Mouse (Mus musculus) embryonic facial prominence, embryonic 11.5 days (tissue): ENCODE results near the gene Ptpn12. TPM values are rescaled to one million over a fixed set of nuclear protein-coding genes. Genes with fewer than 3 reads are reported as not detected.

Experiments
- ATAC-seq: fragments of 200-750 bp; cut with Nextera tagmentation; replicated peaks from 2 replicates; pipeline ENCODE4 v1.8.0; 2017; ENCODE audit warnings: low read depth; ENCODE audit not compliant: insufficient number of reproducible peaks, low FRiP score, low TSS enrichment
- DNase-seq: peaks from one replicate; pipeline ENCODE4 v3.0.0-alpha.2; 2015; ENCODE audit warnings: low spot score
- H3K27ac ChIP-seq: fragments of 300-500 bp; sonication (generic); replicated peaks from 2 replicates; pipeline ENCODE4 v1.5.1; 2014; ENCODE audit warnings: mild to moderate bottlenecking, low read depth, low read length, control low read depth
- H3K27me3 ChIP-seq: fragments of 300-500 bp; sonication (generic); 2 replicates; pipeline ENCODE4 v1.6.1; 2014; ENCODE audit warnings: mild to moderate bottlenecking, low read length, moderate library complexity, mixed read lengths; ENCODE audit not compliant: control insufficient read depth, insufficient read depth
- H3K36me3 ChIP-seq: fragments of 300-500 bp; sonication (generic); replicated peaks from 2 replicates; pipeline ENCODE4 v1.6.1; 2014; ENCODE audit warnings: low read depth, mild to moderate bottlenecking, low read length, moderate library complexity, mixed read lengths; ENCODE audit not compliant: control insufficient read depth, insufficient read depth
- H3K4me1 ChIP-seq: fragments of 300-500 bp; sonication (generic); 2 replicates; pipeline ENCODE4 v1.6.1; 2014; ENCODE audit warnings: low read length, mixed read lengths; ENCODE audit not compliant: control insufficient read depth, insufficient read depth
- H3K4me2 ChIP-seq: fragments of 300-500 bp; sonication (generic); 2 replicates; pipeline ENCODE4 v1.6.1; 2014; ENCODE audit warnings: low read depth, mild to moderate bottlenecking, control low read depth, low read length, moderate library complexity
- H3K4me3 ChIP-seq: fragments of 300-500 bp; sonication (generic); 2 replicates; pipeline ENCODE4 v1.5.1; 2014; ENCODE audit warnings: low read depth, low read length, control low read depth
- H3K9ac ChIP-seq: fragments of 300-500 bp; sonication (generic); replicated peaks from 2 replicates; pipeline ENCODE4 v1.6.1; 2014; ENCODE audit warnings: mild to moderate bottlenecking, control low read depth, low read length
- H3K9me3 ChIP-seq: fragments of 300-500 bp; sonication (generic); replicated peaks from 2 replicates; pipeline ENCODE4 v1.6.1; 2016; ENCODE audit warnings: mild to moderate bottlenecking, low read length, inconsistent platforms, mixed read lengths; ENCODE audit not compliant: control insufficient read depth
- WGBS: fragments of 180-500 bp; shearing (Covaris S2); extraction: QIAGEN DNeasy Blood & Tissue Kit; methylation state at CpG from one replicate; pipeline ENCODE4 v1.1.7; 2014; 5-methylcytosine and 5-hydroxymethylcytosine counted together
- polyA plus RNA-seq: library from polyadenylated mRNA; unstranded; fragments of >200 nt; fragmentation: Nextera tagmentation; extraction: Ambion mirVana; gene quantifications from 2 replicates; pipeline ENCODE4 v1.2.1, GENCODE M21; 2014

Gene Ptpn12
- polyA plus RNA-seq, 1 experiment from 2014 or later: 25.9 TPM

GRCm38 (mm10) chr5:20955114-20955835 is 100.4 kb downstream of the Ptpn12 start:
- H3K4me3 ChIP-seq: no peak overlapping the region
- no peak overlapping the region for H3K4me2 ChIP-seq
- no peak for DNase-seq
- no peaks in the 10 kb centered on the region for H3K4me1 ChIP-seq
- H3K9ac ChIP-seq: no peak overlapping the region
- H3K9me3 ChIP-seq: no peaks in the 10 kb centered on the region; the same call in 1 of the 2 replicates
- 64% methylated on average over 13 of the region's 13 CpGs for WGBS
- no peaks in the 10 kb centered on the region for H3K36me3 ChIP-seq
- no peak for ATAC-seq
- H3K27ac ChIP-seq: no peak overlapping the region
- H3K27me3 ChIP-seq: no peaks in the 10 kb centered on the region

GRCm38 (mm10) chr5:20952337-20952925 is 103.3 kb downstream of the Ptpn12 start:
- Histone ChIP-seq H3K27me3 (no peaks in the 10 kb centered on the region), H3K4me3 (peak overlapping the region; percentile 96), H3K9ac (peak overlapping the region; percentile 63; the same call in 1 of the 2 replicates), H3K4me2 (peak overlapping the region; percentile 39), H3K36me3 (no peaks in the 10 kb centered on the region), H3K27ac (no peak overlapping the region), H3K4me1 (no peaks in the 10 kb centered on the region), H3K9me3 (no peaks in the 10 kb centered on the region; the same call in 1 of the 2 replicates)
- 24% methylated on average over 9 of the region's 9 CpGs for WGBS
- DNase-seq (no peak), ATAC-seq (no peak)

DNA sequence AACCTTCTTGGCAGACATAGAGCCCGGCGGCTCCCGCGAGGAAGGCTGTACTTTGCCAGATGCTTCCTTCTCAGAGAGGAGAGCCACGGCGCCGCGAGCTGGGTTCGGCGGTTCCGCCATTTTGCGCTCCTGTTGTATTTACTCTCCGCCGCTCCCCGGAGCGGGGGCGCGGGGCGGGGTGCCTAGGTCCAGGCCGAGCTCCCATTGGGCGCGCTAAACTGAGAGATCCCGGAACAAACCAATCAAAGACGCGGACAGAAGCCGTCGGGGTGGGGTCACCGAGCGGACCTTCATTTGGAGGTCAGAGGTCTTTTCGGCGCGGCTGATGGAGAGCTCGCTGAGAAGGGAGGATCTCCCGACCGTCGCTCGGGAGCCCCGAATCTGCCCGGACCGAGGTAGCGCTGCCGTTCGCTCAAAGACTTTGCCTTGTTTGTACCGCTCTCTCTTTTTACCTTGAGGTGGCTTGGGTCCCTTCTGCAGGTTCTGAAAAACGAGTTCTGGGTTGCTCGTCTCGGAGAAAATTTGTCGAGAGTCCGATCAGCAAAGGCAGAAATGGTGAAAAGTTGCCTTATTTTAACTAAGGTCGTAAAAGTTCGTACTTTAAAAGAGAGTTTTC is 103.9 kb downstream of the Ptpn12 start:
- Histone ChIP-seq H3K36me3 (no peaks in the 10 kb centered on the region), H3K4me3 (peak overlapping the region; percentile 96), H3K9ac (peak overlapping the region; percentile 95), H3K4me2 (peak overlapping the region; percentile 63), H3K27me3 (no peaks in the 10 kb centered on the region), H3K27ac (peak overlapping the region; percentile 97), H3K9me3 (no peaks in the 10 kb centered on the region; the same call in 1 of the 2 replicates), H3K4me1 (no peaks in the 10 kb centered on the region)
- DNase-seq (peak; percentile 98), ATAC-seq (peak; percentile 98)
- WGBS: under 1% methylated on average over 51 of the region's 51 CpGs

DNA sequence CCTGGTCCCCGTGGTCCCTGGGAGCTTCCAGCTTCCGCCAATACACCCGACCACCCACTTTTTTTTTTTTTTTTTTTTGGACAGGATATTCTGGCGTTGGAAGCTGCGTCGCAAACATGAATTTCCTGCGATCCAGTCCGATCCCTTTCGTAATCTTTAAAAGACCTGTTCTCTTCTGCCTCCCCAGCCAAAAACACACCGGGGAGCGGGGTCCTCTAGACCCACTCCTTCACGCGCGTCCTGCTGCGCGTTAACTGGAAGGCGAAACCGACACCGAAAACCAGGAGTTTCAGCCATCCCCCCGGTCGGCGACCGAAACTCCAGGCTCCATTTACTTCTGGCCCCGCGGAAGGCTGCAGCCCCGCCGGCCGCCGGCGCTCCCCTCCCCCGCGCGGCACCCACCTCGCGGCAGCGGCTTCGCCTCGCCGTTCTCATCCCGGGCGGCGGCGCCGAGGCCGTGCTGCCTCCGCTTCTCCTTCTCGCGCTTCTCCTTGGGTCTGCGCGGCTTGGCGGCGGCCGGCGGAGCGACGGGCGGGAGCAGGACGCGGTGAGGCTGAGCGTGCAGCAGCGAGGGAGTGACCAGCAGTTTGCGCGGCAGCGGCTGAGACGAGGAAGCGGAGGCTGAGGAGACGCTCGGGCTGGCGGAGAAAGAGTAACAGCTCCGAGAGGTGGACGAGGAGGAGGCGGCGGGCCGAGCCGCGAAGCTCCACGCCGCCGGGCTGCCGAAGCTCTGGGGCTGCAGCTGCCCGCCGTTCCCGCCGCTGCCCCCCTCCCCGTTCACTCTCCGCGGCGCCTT is 104.7 kb downstream of the Ptpn12 start:
- WGBS: under 1% methylated on average over 83 of the region's 88 CpGs
- Histone ChIP-seq H3K4me3 (peak overlapping the region; percentile 96), H3K36me3 (no peaks in the 10 kb centered on the region), H3K4me1 (no peaks in the 10 kb centered on the region), H3K27ac (peak overlapping the region; percentile 97), H3K27me3 (no peaks in the 10 kb centered on the region), H3K4me2 (peak overlapping the region; percentile 63), H3K9me3 (no peaks in the 10 kb centered on the region), H3K9ac (peak overlapping the region; percentile 95)
- ATAC-seq (peak; percentile 76), DNase-seq (peak; percentile 56)

DNA sequence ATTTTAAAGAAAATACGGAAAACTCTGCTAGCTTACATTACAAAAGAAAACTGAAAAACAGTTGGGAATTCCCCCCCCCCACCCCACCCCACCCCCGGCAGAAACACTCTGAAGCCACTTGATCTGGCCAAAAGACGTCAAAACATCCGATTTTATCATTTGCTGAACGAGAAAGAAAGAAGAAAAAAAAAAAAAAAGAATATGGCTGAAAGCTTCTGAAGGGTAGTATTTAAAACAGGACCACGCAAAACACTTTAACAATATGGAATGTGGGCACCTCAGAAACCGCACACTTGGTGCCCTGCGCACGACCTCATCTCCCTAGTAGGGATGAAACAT is 105.2 kb downstream of the Ptpn12 start:
- Histone ChIP-seq H3K4me3 (peak overlapping the region; percentile 96), H3K9me3 (no peaks in the 10 kb centered on the region), H3K27ac (peak overlapping the region; percentile 97; the same call in 1 of the 2 replicates), H3K4me1 (no peaks in the 10 kb centered on the region), H3K36me3 (no peaks in the 10 kb centered on the region), H3K27me3 (no peaks in the 10 kb centered on the region), H3K4me2 (peak overlapping the region; percentile 63), H3K9ac (peak overlapping the region; percentile 95)
- DNase-seq (no peak), ATAC-seq (no peak)
- under 1% methylated on average over 9 of the region's 9 CpGs for WGBS

DNA sequence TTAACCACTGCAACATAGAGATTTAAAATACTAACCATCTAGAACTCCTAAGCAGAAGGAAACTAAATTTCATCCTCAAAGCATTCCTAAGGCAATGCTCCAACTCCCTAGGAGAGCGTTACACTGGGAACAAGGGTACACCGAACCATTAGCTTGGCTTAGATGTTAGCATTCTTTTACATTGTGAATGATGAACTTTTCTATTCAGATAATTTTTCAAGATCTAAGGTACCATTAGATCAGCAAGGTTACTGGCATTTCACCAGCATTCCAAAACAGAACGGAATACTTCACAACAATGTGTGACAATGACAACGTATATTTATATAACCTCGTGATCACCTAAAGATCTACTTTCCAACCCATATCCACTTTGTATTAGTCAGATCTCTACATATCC is 105.6 kb downstream of the Ptpn12 start:
- H3K4me2 ChIP-seq: peak overlapping the region; percentile 63
- peak overlapping the region; percentile 25 for H3K9ac ChIP-seq
- H3K36me3 ChIP-seq: no peaks in the 10 kb centered on the region
- H3K9me3 ChIP-seq: no peaks in the 10 kb centered on the region
- WGBS: 17% methylated on average over 5 of the region's 5 CpGs
- DNase-seq (no peak), ATAC-seq (no peak)
- H3K27ac ChIP-seq: no peak overlapping the region
- peak overlapping the region; percentile 96 for H3K4me3 ChIP-seq
- no peaks in the 10 kb centered on the region for H3K4me1 ChIP-seq
- H3K27me3 ChIP-seq: no peaks in the 10 kb centered on the region

- Histone ChIP-seq H3K27me3 (no peaks in the 10 kb centered on the region), H3K9ac (no peak overlapping the region), H3K9me3 (no peaks in the 10 kb centered on the region), H3K4me2 (no peak overlapping the region), H3K36me3 (no peaks in the 10 kb centered on the region), H3K4me3 (no peak overlapping the region), H3K27ac (no peak overlapping the region), H3K4me1 (no peaks in the 10 kb centered on the region)
- no peak for DNase-seq
- 91% methylated on average over 6 of the region's 6 CpGs for WGBS
- ATAC-seq: no peak
Measured at GRCm38 (mm10) chr5:20946906-20947305, 108.8 kb downstream of the Ptpn12 start.
